Mouse (Mus musculus): ENCODE data around the gene Gimap9. TPM values are rescaled to one million over a fixed set of nuclear protein-coding genes. Genes with fewer than 3 reads are reported as not detected.

Gene Gimap9
- polyA plus RNA-seq, 1 experiment from 2014 or later: 7.5 TPM

Other genes starting within 250 kb of the Gimap9 start
- 23.6 and 25.4 TPM in 2 replicates for gene Zfp467, start 230.3 kb upstream of the Gimap9 start, polyA plus RNA-seq (2015; fragmentation: Nextera tagmentation; extraction: Ambion mirVana)
- 0.25 and 0.31 TPM in 2 replicates for gene Sspo, start 227.9 kb upstream of the Gimap9 start, polyA plus RNA-seq (2015; fragmentation: Nextera tagmentation; extraction: Ambion mirVana)
- gene Atp6v0e2, start 138.5 kb upstream of the Gimap9 start, polyA plus RNA-seq (2015; fragmentation: Nextera tagmentation; extraction: Ambion mirVana): 12.2 and 13.7 TPM in 2 replicates
- 9.9 and 10.8 TPM in 2 replicates for gene Lrrc61, start 121.3 kb upstream of the Gimap9 start, polyA plus RNA-seq (2015; fragmentation: Nextera tagmentation; extraction: Ambion mirVana)
- 24.8 and 30.5 TPM in 2 replicates for gene Rarres2, start 103.3 kb upstream of the Gimap9 start, polyA plus RNA-seq (2015; fragmentation: Nextera tagmentation; extraction: Ambion mirVana)
- not detected in 2 replicates for gene Gm45021, start 86.5 kb upstream of the Gimap9 start, polyA plus RNA-seq (2015; fragmentation: Nextera tagmentation; extraction: Ambion mirVana)
- 21.0 and 23.9 TPM in 2 replicates for gene Repin1, start 82.2 kb upstream of the Gimap9 start, polyA plus RNA-seq (2015; fragmentation: Nextera tagmentation; extraction: Ambion mirVana)
- gene Gm44965, start 82.2 kb upstream of the Gimap9 start, polyA plus RNA-seq (2015; fragmentation: Nextera tagmentation; extraction: Ambion mirVana): 0.79 and 1.1 TPM in 2 replicates
- gene Zfp775, start 74.1 kb upstream of the Gimap9 start, polyA plus RNA-seq (2015; fragmentation: Nextera tagmentation; extraction: Ambion mirVana): 5.1 and 5.4 TPM in 2 replicates
- 0.99 and 1.2 TPM in 2 replicates for gene AI854703, start 49.4 kb upstream of the Gimap9 start, polyA plus RNA-seq (2015; fragmentation: Nextera tagmentation; extraction: Ambion mirVana)
- 1.4 and 1.5 TPM in 2 replicates for gene Gimap8, start 28.9 kb upstream of the Gimap9 start, polyA plus RNA-seq (2015; fragmentation: Nextera tagmentation; extraction: Ambion mirVana)
- gene Gimap4, start 8.4 kb downstream of the Gimap9 start, polyA plus RNA-seq (2015; fragmentation: Nextera tagmentation; extraction: Ambion mirVana): 17.5 and 20.6 TPM in 2 replicates
- 22.4 and 26.0 TPM in 2 replicates for gene Gimap6, start 32.1 kb downstream of the Gimap9 start, polyA plus RNA-seq (2015; fragmentation: Nextera tagmentation; extraction: Ambion mirVana)
- gene Gm28053, start 42.5 kb downstream of the Gimap9 start, polyA plus RNA-seq (2015; fragmentation: Nextera tagmentation; extraction: Ambion mirVana): 1.6 and 2.4 TPM in 2 replicates
- gene Gimap7, start 42.5 kb downstream of the Gimap9 start, polyA plus RNA-seq (2015; fragmentation: Nextera tagmentation; extraction: Ambion mirVana): not detected in 2 replicates
- gene Gimap1, start 62.9 kb downstream of the Gimap9 start, polyA plus RNA-seq (2015; fragmentation: Nextera tagmentation; extraction: Ambion mirVana): 13.5 and 15.4 TPM in 2 replicates
- gene Gimap5, start 70.1 kb downstream of the Gimap9 start, polyA plus RNA-seq (2015; fragmentation: Nextera tagmentation; extraction: Ambion mirVana): 5.6 and 5.7 TPM in 2 replicates
- gene Gimap3, start 94.7 kb downstream of the Gimap9 start, polyA plus RNA-seq (2015; fragmentation: Nextera tagmentation; extraction: Ambion mirVana): not detected in 2 replicates
- 54.3 and 63.4 TPM in 2 replicates for gene Tmem176a, start 164.8 kb downstream of the Gimap9 start, polyA plus RNA-seq (2015; fragmentation: Nextera tagmentation; extraction: Ambion mirVana)
- 230 and 235 TPM in 2 replicates for gene Tmem176b, start 165.4 kb downstream of the Gimap9 start, polyA plus RNA-seq (2015; fragmentation: Nextera tagmentation; extraction: Ambion mirVana)
- gene Aoc1, start 196.8 kb downstream of the Gimap9 start, polyA plus RNA-seq (2015; fragmentation: Nextera tagmentation; extraction: Ambion mirVana): not detected in 2 replicates

All from limb, embryonic 15.5 days (tissue).